Mouse (Mus musculus): ENCODE measurements around the gene Mrpl1.
A peak's percentile ranks its signal among the peaks of the same experiment; 100 is the strongest.

Gene Mrpl1

GRCm38 (mm10) chr5:96209459-96209858 lies at the start of gene Mrpl1:
Gene Mrpl1, plus strand, starts transcription at chr5:96209493.
- peak; percentile 52 for DNase-seq (ENCODE audit: low read depth, low spot score)
- Histone ChIP-seq H3K27me3 (ENCODE audit: control insufficient read depth, insufficient read depth, low read length, poor library complexity, severe bottlenecking) (no peaks in the 10 kb centered on the region), H3K36me3 (ENCODE audit: control insufficient read depth, insufficient read depth, low read length, poor library complexity, severe bottlenecking) (no peaks in the 10 kb centered on the region)

GRCm38 (mm10) chr5:96160467-96161262 lies 48.6 kb upstream of the Mrpl1 start:
- H3K36me3 ChIP-seq (ENCODE audit: control insufficient read depth, insufficient read depth, low read length, poor library complexity, severe bottlenecking): no peaks in the 10 kb centered on the region
- H3K27me3 ChIP-seq (ENCODE audit: control insufficient read depth, insufficient read depth, low read length, poor library complexity, severe bottlenecking): no peaks in the 10 kb centered on the region
- DNase-seq (ENCODE audit: low read depth, low spot score): peak; percentile 63

- no peak for DNase-seq (ENCODE audit: low read depth, low spot score)
- no peaks in the 10 kb centered on the region for H3K36me3 ChIP-seq (ENCODE audit: control insufficient read depth, insufficient read depth, low read length, poor library complexity, severe bottlenecking)
Observed at GRCm38 (mm10) chr5:96161263-96161577, 48.1 kb upstream of the Mrpl1 start.

GRCm38 (mm10) chr5:96161578-96162398 lies 47.5 kb upstream of the Mrpl1 start:
- Histone ChIP-seq H3K36me3 (ENCODE audit: control insufficient read depth, insufficient read depth, low read length, poor library complexity, severe bottlenecking) (no peaks in the 10 kb centered on the region), H3K27me3 (ENCODE audit: control insufficient read depth, insufficient read depth, low read length, poor library complexity, severe bottlenecking) (no peaks in the 10 kb centered on the region)
- peak; percentile 73 for DNase-seq (ENCODE audit: low read depth, low spot score)

More at GRCm38 (mm10) chr5:96161263-96161577, 48.1 kb upstream of the Mrpl1 start:
- H3K27me3 ChIP-seq (ENCODE audit: control insufficient read depth, insufficient read depth, low read length, poor library complexity, severe bottlenecking): no peaks in the 10 kb centered on the region

GRCm38 (mm10) chr5:96162399-96163331 lies 46.6 kb upstream of the Mrpl1 start:
- peak; percentile 91 for DNase-seq (ENCODE audit: low read depth, low spot score)
- Histone ChIP-seq H3K36me3 (ENCODE audit: control insufficient read depth, insufficient read depth, low read length, poor library complexity, severe bottlenecking) (no peaks in the 10 kb centered on the region), H3K27me3 (ENCODE audit: control insufficient read depth, insufficient read depth, low read length, poor library complexity, severe bottlenecking) (no peaks in the 10 kb centered on the region)

GRCm38 (mm10) chr5:96163396-96164020 lies 45.8 kb upstream of the Mrpl1 start:
- peak; percentile 66 for DNase-seq (ENCODE audit: low read depth, low spot score)
- Histone ChIP-seq H3K27me3 (ENCODE audit: control insufficient read depth, insufficient read depth, low read length, poor library complexity, severe bottlenecking) (no peaks in the 10 kb centered on the region), H3K36me3 (ENCODE audit: control insufficient read depth, insufficient read depth, low read length, poor library complexity, severe bottlenecking) (no peaks in the 10 kb centered on the region)

- Histone ChIP-seq H3K36me3 (ENCODE audit: control insufficient read depth, insufficient read depth, low read length, poor library complexity, severe bottlenecking) (no peaks in the 10 kb centered on the region), H3K27me3 (ENCODE audit: control insufficient read depth, insufficient read depth, low read length, poor library complexity, severe bottlenecking) (no peaks in the 10 kb centered on the region)
- DNase-seq (ENCODE audit: low read depth, low spot score): peak; percentile 78
Observed at GRCm38 (mm10) chr5:96164021-96164411, 45.3 kb upstream of the Mrpl1 start, which contains the start of gene Cnot6l. Gene Cnot6l, minus strand, starts transcription at chr5:96164171.

- Histone ChIP-seq H3K27me3 (ENCODE audit: control insufficient read depth, insufficient read depth, low read length, poor library complexity, severe bottlenecking) (no peaks in the 10 kb centered on the region), H3K36me3 (ENCODE audit: control insufficient read depth, insufficient read depth, low read length, poor library complexity, severe bottlenecking) (no peaks in the 10 kb centered on the region)
- peak; percentile 26 for DNase-seq (ENCODE audit: low read depth, low spot score)
Observed at GRCm38 (mm10) chr5:96166761-96167160, 42.5 kb upstream of the Mrpl1 start.

- H3K27me3 ChIP-seq (ENCODE audit: control insufficient read depth, insufficient read depth, low read length, poor library complexity, severe bottlenecking): no peaks in the 10 kb centered on the region
- no peaks in the 10 kb centered on the region for H3K36me3 ChIP-seq (ENCODE audit: control insufficient read depth, insufficient read depth, low read length, poor library complexity, severe bottlenecking)
- DNase-seq (ENCODE audit: low read depth, low spot score): no peak
Observed at GRCm38 (mm10) chr5:96170443-96170842, 38.9 kb upstream of the Mrpl1 start.

- peak; percentile 19 for DNase-seq (ENCODE audit: low read depth, low spot score)
- H3K27me3 ChIP-seq (ENCODE audit: control insufficient read depth, insufficient read depth, low read length, poor library complexity, severe bottlenecking): no peaks in the 10 kb centered on the region
- H3K36me3 ChIP-seq (ENCODE audit: control insufficient read depth, insufficient read depth, low read length, poor library complexity, severe bottlenecking): no peaks in the 10 kb centered on the region
Observed at GRCm38 (mm10) chr5:96171765-96172164, 37.5 kb upstream of the Mrpl1 start.

GRCm38 (mm10) chr5:96176121-96176520 lies 33.2 kb upstream of the Mrpl1 start:
- DNase-seq (ENCODE audit: low read depth, low spot score): no peak
- Histone ChIP-seq H3K27me3 (ENCODE audit: control insufficient read depth, insufficient read depth, low read length, poor library complexity, severe bottlenecking) (no peaks in the 10 kb centered on the region), H3K36me3 (ENCODE audit: control insufficient read depth, insufficient read depth, low read length, poor library complexity, severe bottlenecking) (no peaks in the 10 kb centered on the region)

GRCm38 (mm10) chr5:96176879-96177358 lies 32.4 kb upstream of the Mrpl1 start:
- peak; percentile 29 for DNase-seq (ENCODE audit: low read depth, low spot score)
- H3K36me3 ChIP-seq (ENCODE audit: control insufficient read depth, insufficient read depth, low read length, poor library complexity, severe bottlenecking): no peaks in the 10 kb centered on the region
- no peaks in the 10 kb centered on the region for H3K27me3 ChIP-seq (ENCODE audit: control insufficient read depth, insufficient read depth, low read length, poor library complexity, severe bottlenecking)

- Histone ChIP-seq H3K27me3 (ENCODE audit: control insufficient read depth, insufficient read depth, low read length, poor library complexity, severe bottlenecking) (no peaks in the 10 kb centered on the region), H3K36me3 (ENCODE audit: control insufficient read depth, insufficient read depth, low read length, poor library complexity, severe bottlenecking) (no peaks in the 10 kb centered on the region)
- DNase-seq (ENCODE audit: low read depth, low spot score): no peak
Observed at GRCm38 (mm10) chr5:96183211-96183610, 26.1 kb upstream of the Mrpl1 start.

GRCm38 (mm10) chr5:96183987-96184386 lies 25.3 kb upstream of the Mrpl1 start:
- no peaks in the 10 kb centered on the region for H3K36me3 ChIP-seq (ENCODE audit: control insufficient read depth, insufficient read depth, low read length, poor library complexity, severe bottlenecking)
- H3K27me3 ChIP-seq (ENCODE audit: control insufficient read depth, insufficient read depth, low read length, poor library complexity, severe bottlenecking): no peaks in the 10 kb centered on the region
- DNase-seq (ENCODE audit: low read depth, low spot score): no peak

All from splenic B cell, adult 2 months (primary cell).